Mouse (Mus musculus): ENCODE data around the gene Dhx29.
A peak's percentile ranks its signal among the peaks of the same experiment; 100 is the strongest.
"Not testable (repeated sequence)": the region's sequence is repeated elsewhere in the genome, so short reads cannot be mapped to it uniquely, and the experiment has no call there.

Dhx29 gene

DNA sequence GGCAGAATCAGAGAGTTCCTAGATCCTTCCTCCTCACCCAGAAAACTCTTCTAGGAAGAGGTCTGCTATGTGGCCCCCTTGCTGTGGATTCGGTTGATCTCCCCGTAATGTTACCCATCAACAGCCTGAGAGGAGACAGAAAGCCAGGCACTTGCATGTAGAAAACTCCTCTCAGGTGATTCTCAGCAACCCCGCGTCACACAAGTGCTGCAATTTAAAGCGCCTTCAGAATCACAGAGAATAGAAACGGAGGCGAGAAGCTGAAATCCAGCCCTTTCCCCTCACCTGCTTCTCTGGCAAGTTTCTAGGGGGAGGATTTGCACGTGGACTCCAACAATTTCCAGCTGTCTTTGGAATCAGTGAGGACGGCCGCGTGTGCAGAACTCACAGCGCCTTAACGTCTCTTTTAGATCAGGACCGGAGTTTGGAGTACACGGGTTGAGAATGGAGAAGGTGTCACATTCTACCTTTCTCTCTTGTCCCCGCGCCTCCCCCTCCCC lies 59.2 kb downstream of the Dhx29 start:
- DNase-seq (ENCODE audit: extremely low read depth, low read depth), result no peak

- peak; percentile 59 for DNase-seq (ENCODE audit: extremely low read depth, low read depth)
Measured at GRCm38 (mm10) chr13:112987532-112987943, 60.3 kb downstream of the Dhx29 start, which contains the start of gene Ccno. Ccno (plus strand) TSS chr13:112987802.

DNA sequence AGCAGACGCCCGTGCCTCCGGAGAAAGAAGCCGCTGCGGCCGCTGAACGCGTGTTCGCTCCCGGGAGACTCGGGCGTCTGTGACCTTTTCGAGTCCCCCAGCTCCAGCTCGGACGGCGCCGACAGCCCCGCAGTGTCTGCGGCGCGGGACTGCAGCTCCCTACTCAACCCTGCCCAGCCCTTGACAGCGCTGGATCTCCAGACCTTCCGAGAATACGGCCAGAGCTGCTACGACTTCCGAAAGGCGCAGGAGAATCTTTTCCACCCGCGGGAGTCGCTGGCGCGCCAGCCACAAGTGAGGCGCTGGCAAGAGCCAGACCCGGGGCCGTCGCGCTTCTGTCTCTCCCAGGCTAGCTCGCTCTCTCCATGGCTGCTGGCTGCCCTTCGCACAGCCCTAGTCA lies 60.7 kb downstream of the Dhx29 start:
- DNase-seq (ENCODE audit: extremely low read depth, low read depth), result no peak

GRCm38 (mm10) chr13:112988866-112989265 lies 61.6 kb downstream of the Dhx29 start:
- DNase-seq (ENCODE audit: extremely low read depth, low read depth), result no peak

DNA sequence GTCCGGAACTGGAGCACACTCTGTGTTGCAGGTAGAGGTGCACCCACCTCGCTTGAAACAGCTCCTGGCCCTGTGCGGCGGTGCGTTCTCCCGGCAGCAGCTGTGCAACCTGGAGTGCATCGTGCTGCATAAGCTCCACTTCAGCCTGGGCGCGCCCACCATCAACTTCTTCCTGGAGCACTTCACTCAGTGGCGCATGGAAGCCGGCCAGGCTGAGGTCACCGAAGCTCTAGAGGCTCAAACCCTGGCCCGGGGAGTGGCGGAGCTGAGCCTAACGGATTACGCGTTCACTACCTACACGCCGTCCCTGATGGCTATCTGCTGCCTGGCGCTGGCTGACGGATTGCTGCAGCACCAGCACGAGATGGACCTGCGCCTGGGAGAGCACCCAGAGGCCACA lies 62.3 kb downstream of the Dhx29 start:
- DNase-seq (ENCODE audit: extremely low read depth, low read depth), result no peak

GRCm38 (mm10) chr13:112990346-112990745 lies 63.1 kb downstream of the Dhx29 start:
- DNase-seq (ENCODE audit: extremely low read depth, low read depth), result no peak

DNA sequence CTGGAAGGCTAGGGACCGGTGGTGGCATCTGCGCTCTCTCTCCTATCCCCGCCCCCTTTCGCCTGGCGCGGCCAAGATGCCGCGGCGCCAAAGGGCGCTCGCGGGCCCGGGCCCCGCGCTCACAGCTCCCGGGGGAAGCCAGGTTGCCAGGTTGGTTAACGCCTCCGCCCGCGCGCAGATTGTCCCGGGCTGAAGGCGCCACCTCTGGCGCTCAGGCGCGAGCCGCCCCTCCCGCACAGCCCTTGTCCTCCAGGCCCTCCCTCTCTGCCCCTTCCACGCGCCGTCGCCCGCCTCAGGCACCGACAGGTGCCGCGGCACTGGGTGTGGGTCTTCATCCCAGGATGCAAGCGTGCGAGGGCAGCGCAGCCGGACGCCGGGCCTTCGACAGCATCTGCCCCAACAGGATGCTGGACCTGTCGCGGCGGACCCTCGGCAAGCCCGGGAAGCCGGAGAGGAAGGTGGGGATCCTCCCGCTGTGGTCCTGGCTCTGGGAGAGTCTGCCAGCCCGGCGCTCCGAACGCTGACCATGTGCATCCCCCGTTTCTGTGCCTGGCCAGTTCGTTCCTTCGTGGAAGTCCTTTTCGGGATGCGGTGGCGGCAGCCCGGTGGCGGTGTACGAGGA lies 66.4 kb downstream of the Dhx29 start, which contains the start of gene Mcidas:
Mcidas (plus strand) TSS at position 315 of the 622 bp plus-strand sequence.
- DNase-seq (ENCODE audit: extremely low read depth, low read depth), result no peak

GRCm38 (mm10) chr13:112994191-112994590 lies 66.9 kb downstream of the Dhx29 start:
- no peak for DNase-seq (ENCODE audit: extremely low read depth, low read depth)

DNA sequence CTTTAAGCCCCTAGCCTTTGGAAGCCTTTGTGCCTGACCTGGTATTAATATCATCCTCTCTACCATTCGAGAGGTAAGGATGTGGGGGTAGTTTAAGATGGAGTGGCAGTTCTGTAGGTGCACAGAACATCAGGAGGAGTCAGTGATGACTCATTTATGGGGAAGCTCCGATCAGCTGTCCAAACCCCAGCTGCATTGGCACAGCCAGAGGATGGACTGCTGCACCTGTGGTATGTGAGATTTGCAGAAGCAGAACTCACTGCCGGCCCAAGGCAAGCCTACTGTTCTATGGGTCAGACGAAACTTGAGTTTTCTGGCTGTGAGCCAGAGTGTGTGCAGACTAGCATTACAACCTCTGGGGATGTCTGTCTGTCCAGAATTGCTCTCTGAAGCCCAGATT lies 69.2 kb downstream of the Dhx29 start:
- no peak for DNase-seq (ENCODE audit: extremely low read depth, low read depth)

DNA sequence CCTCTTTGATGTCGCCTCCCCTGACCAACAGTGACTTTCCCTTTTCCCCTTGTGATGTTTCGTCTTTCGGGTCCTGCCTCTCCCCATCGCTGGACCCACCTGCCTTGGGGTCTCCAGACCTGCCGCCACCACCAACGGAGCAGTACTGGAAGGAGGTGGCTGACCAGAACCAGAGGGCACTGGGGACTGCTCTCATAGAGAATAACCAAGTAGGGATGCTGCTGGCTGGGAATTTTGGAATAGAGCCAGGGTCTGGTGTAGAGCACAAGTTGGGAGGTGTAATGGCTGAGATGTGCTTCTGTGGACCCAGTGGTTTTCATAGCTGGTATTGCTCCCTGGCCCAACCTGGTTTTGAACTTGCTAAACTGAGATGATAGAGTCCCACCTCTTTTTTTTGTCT lies 70.1 kb downstream of the Dhx29 start:
- DNase-seq (ENCODE audit: extremely low read depth, low read depth), result no peak

DNA sequence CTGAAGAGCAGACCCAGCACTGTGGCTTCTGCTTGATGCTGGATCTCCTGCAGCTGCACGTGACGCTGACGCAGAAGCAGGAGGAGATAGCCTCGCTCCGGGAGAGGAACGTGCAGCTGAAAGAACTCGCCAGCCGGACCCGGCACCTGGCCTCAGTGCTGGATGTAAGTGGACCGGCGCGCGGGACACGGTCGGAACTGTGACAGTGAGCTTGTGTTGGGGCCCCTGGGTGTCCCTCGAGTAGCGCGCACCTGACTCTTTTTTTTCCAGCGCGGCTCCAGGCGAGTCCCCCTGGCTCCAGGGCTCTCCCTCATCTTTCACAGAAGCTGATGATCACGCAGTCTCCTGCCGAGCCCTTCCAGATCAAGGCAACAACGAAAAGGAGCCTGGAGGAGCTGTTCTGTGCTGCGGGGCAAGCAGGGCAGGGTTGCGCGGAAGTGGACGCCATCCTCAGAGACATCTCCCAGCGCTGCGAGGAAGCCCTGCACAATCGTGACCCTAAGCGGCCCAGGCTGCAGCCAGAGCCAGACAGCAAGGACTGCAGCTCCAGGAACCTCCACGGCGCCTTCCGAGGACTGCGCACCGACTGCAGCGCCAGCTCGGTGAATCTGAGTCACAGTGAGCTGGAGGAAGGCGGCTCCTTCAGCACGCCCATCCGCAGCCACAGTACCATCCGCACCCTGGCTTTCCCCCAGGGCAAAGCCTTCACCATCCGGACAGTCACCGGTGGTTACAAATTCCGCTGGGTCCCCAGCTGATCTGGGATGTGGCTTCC lies 71.4 kb downstream of the Dhx29 start:
- no peak for DNase-seq (ENCODE audit: extremely low read depth, low read depth)

DNA sequence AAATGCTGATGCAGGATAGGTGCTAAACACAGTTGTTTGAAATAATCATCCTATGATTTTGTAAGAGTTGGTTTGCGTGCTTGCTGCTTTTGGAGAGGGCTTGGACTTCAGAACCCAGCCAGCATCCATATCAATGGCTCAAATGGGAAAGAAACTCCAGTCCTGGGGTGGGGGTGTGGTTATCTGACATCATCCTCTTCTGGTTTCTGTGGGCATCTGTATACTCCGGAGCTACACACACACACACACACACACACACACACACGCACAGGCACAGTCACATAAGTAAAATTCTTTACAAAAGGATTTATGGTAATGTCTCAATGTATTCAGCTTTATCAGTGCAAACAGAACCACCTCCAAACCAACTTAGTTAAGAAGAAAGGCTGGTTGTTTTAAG lies 72.8 kb downstream of the Dhx29 start:
- DNase-seq (ENCODE audit: extremely low read depth, low read depth), result no peak

- DNase-seq (ENCODE audit: extremely low read depth, low read depth), result no peak
Measured at GRCm38 (mm10) chr13:113000576-113001318, 73.5 kb downstream of the Dhx29 start.

GRCm38 (mm10) chr13:113012683-113013082 lies 85.4 kb downstream of the Dhx29 start:
- no peak for DNase-seq (ENCODE audit: extremely low read depth, low read depth)

GRCm38 (mm10) chr13:113013174-113013953 lies 86.1 kb downstream of the Dhx29 start:
- DNase-seq (ENCODE audit: extremely low read depth, low read depth), result not testable (repeated sequence)

Measured in MEL-GATA-1-ER (cell line).